ENCODE assay signal across 31 mouse cellular contexts in the genomic region with DNA sequence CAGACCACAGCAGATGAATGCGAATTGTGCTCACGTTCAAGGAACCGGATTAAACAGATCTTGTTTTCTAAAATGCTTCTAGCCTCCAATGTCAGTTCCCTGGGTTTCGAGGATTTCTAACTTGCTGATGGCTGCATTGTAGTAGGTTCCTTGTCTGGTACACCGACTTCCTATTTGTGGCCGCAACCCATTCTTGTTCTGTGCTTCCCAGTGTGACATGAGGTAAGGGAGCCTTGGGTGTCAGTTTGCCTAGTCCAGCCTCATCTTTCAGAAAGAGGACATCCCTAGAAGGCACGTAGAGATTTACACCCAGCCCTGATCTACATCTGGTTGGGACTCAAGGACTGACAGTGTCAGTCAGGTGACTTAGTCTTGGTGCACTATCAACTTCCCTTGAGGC. TPM values are rescaled to one million over a fixed set of nuclear protein-coding genes. Genes with fewer than 3 reads are reported as not detected.
DNase-seq lines count a peak whose midpoint lies in the region; ATAC-seq and TF ChIP-seq lines count a peak whose summit lies in the region.
"Had no signal": no experiment of that assay in that cellular context is flagged by ENCODE, and none has a peak within 500 bp of the region (broad histone marks: within the 10 kb centered on the region; RNA-seq: fewer than 3 reads in every experiment).

No protein-coding gene starts in this region.

- TF ChIP-seq POLR2A in liver, adult 2 months (IDR thresholded peaks at IDR 0.05; ENCODE audit: extremely low read depth, insufficient read depth, low read length) = no peak
- TF ChIP-seq POLR2A in bone marrow macrophage, adult 2 months (IDR thresholded peaks at IDR 0.05; ENCODE audit: borderline replicate concordance, low read depth, low read length) = no peak

- peaks cover 19% of the 10 kb centered on the region for H3K36me3 ChIP-seq in liver, adult 2 months (ENCODE audit: control insufficient read depth, insufficient read depth, low read length)
- H3K36me3 ChIP-seq in liver, embryonic 11.5 days (ENCODE audit: control insufficient read depth, insufficient read depth, low read length) = peaks cover 39% of the 10 kb centered on the region
- H3K36me3 ChIP-seq in forebrain, embryonic 11.5 days (ENCODE audit: control insufficient read depth, insufficient read depth, low read length) = peaks cover 20% of the 10 kb centered on the region; the same call in 1 of the 2 replicates

- no peak overlapping the region for H3K27ac ChIP-seq in liver, adult 2 months (replicated peaks; ENCODE audit: insufficient read depth, low read depth, low read length)
- no peak overlapping the region for H3K27ac ChIP-seq in liver, embryonic 11.5 days (ENCODE audit: low read depth, low read length)
- H3K27ac ChIP-seq in bone marrow macrophage, adult 2 months (ENCODE audit: insufficient read depth, low read depth, low read length) = 0 out of 2 replicates have a peak overlapping the region, but pooled peaks have one; percentile 20
- no peak overlapping the region for H3K27ac ChIP-seq in forebrain, embryonic 11.5 days (ENCODE audit: low read depth, low read length)
- H3K27ac ChIP-seq: embryonic facial prominence, embryonic 10.5 days; embryonic facial prominence, embryonic 13.5 days; forebrain, embryonic 10.5 days; heart, embryonic 15.5 days; hindbrain, embryonic 14.5 days; hindbrain, postnatal 0 days had no signal

- no peak for TF ChIP-seq CTCF in liver, adult 2 months (IDR thresholded peaks at IDR 0.05; ENCODE audit: low read depth, low read length)
- TF ChIP-seq CTCF in bone marrow macrophage, adult 2 months (IDR thresholded peaks at IDR 0.05; ENCODE audit: low read depth, low read length) = no peak

- H3K27me3 ChIP-seq in liver, adult 2 months (ENCODE audit: control insufficient read depth, insufficient read depth, low read length) = no peaks in the 10 kb centered on the region
- H3K27me3 ChIP-seq in liver, embryonic 11.5 days (replicated peaks; ENCODE audit: control insufficient read depth, insufficient read depth, low read length) = no peaks in the 10 kb centered on the region
- H3K27me3 ChIP-seq in forebrain, embryonic 11.5 days (ENCODE audit: control insufficient read depth, insufficient read depth, low read length) = no peaks in the 10 kb centered on the region
- H3K27me3 ChIP-seq: CH12.LX; embryonic facial prominence, embryonic 13.5 days; heart, embryonic 12.5 days; heart, embryonic 15.5 days; Patski had no signal

- no peak overlapping the region for H3K4me2 ChIP-seq in liver, embryonic 11.5 days
- no peak overlapping the region for H3K4me2 ChIP-seq in forebrain, embryonic 11.5 days (ENCODE audit: low read depth, low read length, severe bottlenecking)
- H3K4me2 ChIP-seq: embryonic facial prominence, embryonic 13.5 days; heart, embryonic 12.5 days; heart, embryonic 15.5 days; hindbrain, embryonic 14.5 days had no signal

- no peaks in the 10 kb centered on the region for H3K79me2 ChIP-seq in liver, adult 2 months (ENCODE audit: control insufficient read depth, insufficient read depth, low read length)

- DNase-seq in liver, adult 2 months (ENCODE audit: extremely low read depth, low read depth, low spot score) = peak; percentile 14
- no peak for DNase-seq in liver, embryonic 11.5 days (ENCODE audit: low spot score)
- no peak for DNase-seq in forebrain, embryonic 11.5 days (ENCODE audit: low spot score)
- DNase-seq: adrenal gland, postnatal 10 days; adrenal gland, postnatal 36 days; B cell, adult 2 months; cerebellum, adult 11 months; cerebellum, adult 2 months; cerebellum, adult 9-11 months; cerebellum, postnatal 25 days; embryo, embryonic 11 days; gastrocnemius, postnatal 10 days; gastrocnemius, postnatal 36 days; heart, postnatal 14 days; heart, postnatal 4 days had no signal

- H3K4me3 ChIP-seq in liver, adult 2 months (ENCODE audit: insufficient read depth, low read depth, low read length) = no peak overlapping the region
- no peak overlapping the region for H3K4me3 ChIP-seq in liver, embryonic 11.5 days (ENCODE audit: low read depth, low read length)
- H3K4me3 ChIP-seq in bone marrow macrophage, adult 2 months (ENCODE audit: insufficient read depth, low read length) = no peak overlapping the region
- no peak overlapping the region for H3K4me3 ChIP-seq in forebrain, embryonic 11.5 days (ENCODE audit: low read depth, low read length)
- H3K4me3 ChIP-seq: embryonic facial prominence, embryonic 10.5 days; embryonic facial prominence, embryonic 13.5 days; forebrain, embryonic 10.5 days; heart, embryonic 12.5 days; heart, embryonic 15.5 days had no signal

- H3K9me3 ChIP-seq in liver, embryonic 11.5 days (ENCODE audit: control insufficient read depth, low read length) = no peaks in the 10 kb centered on the region
- H3K9me3 ChIP-seq in forebrain, embryonic 11.5 days (ENCODE audit: control insufficient read depth, low read length) = no peaks in the 10 kb centered on the region
- H3K9me3 ChIP-seq: embryonic facial prominence, embryonic 10.5 days; embryonic facial prominence, embryonic 13.5 days; forebrain, embryonic 10.5 days; G1E; heart, embryonic 12.5 days; heart, embryonic 15.5 days had no signal

- WGBS in liver, adult 2 months = 91% methylated on average over 7 of the region's 7 CpGs
- WGBS in liver, embryonic 11.5 days = 74% methylated on average over 7 of the region's 7 CpGs
- WGBS in forebrain, embryonic 11.5 days = 93% methylated on average over 7 of the region's 7 CpGs

- H3K9ac ChIP-seq in liver, adult 2 months (ENCODE audit: low read depth, low read length) = no peak overlapping the region
- no peak overlapping the region for H3K9ac ChIP-seq in liver, embryonic 11.5 days (ENCODE audit: low read depth, low read length)
- no peak overlapping the region for H3K9ac ChIP-seq in forebrain, embryonic 11.5 days (ENCODE audit: low read length)
- H3K9ac ChIP-seq: embryonic facial prominence, embryonic 13.5 days; heart, embryonic 12.5 days; heart, embryonic 15.5 days; hindbrain, embryonic 14.5 days had no signal

- H3K4me1 ChIP-seq in liver, adult 2 months (ENCODE audit: control insufficient read depth, insufficient read depth, low read length) = no peaks in the 10 kb centered on the region
- peaks cover 6% of the 10 kb centered on the region; the same call in 1 of the 2 replicates for H3K4me1 ChIP-seq in liver, embryonic 11.5 days (replicated peaks; ENCODE audit: control insufficient read depth, insufficient read depth, low read length)
- peaks cover 28% of the 10 kb centered on the region for H3K4me1 ChIP-seq in bone marrow macrophage, adult 2 months (ENCODE audit: control insufficient read depth, insufficient read depth, low read length)
- H3K4me1 ChIP-seq in forebrain, embryonic 11.5 days (replicated peaks; ENCODE audit: control insufficient read depth, insufficient read depth, low read length) = no peaks in the 10 kb centered on the region
- H3K4me1 ChIP-seq: forebrain, embryonic 10.5 days; heart, embryonic 12.5 days; heart, embryonic 15.5 days had no signal

- ATAC-seq in liver, embryonic 11.5 days (replicated peaks; ENCODE audit: low FRiP score) = no peak
- ATAC-seq in granulocyte monocyte progenitor cell, adult 5-6 weeks (replicated peaks; ENCODE audit: poor library complexity, severe bottlenecking) = peak; percentile 64
- peak; percentile 54 for ATAC-seq in megakaryocyte progenitor cell, adult 5-6 weeks (replicated peaks; ENCODE audit: poor library complexity)
- no peak for ATAC-seq in erythroblast, adult 5-6 weeks (replicated peaks; ENCODE audit: low FRiP score, poor library complexity, severe bottlenecking)
- no peak for ATAC-seq in forebrain, embryonic 11.5 days (replicated peaks; ENCODE audit: low FRiP score)
- ATAC-seq: forebrain, embryonic 16.5 days; hindbrain, postnatal 0 days; inflammation-experienced regulatory T-cells, adult 6 months; Patski had no signal

RNA-seq across cellular contexts. Expression of gene Prkab1, which starts 12.6 kb away (rescaled TPM):
- total RNA-seq in liver, adult 2 months (2014; rRNA removed) = 13.6 and 20.2 TPM in 2 replicates
- 36.9 and 48.5 TPM in 2 replicates for polyA plus RNA-seq in liver, adult 2 months (2012; rRNA removed)
- polyA plus RNA-seq in liver, embryonic 11.5 days (2014; fragmentation: Nextera tagmentation; extraction: Ambion mirVana) = 109 and 111 TPM in 2 replicates
- polyA plus RNA-seq in bone marrow macrophage, adult 2 months (2012; ENCODE audit: insufficient read depth, insufficient read length, missing spikeins) = 26.7 and 30.9 TPM in 2 replicates
- total RNA-seq in granulocyte monocyte progenitor cell, adult 5-6 weeks (2014; fragmentation: Nextera tagmentation) = 47.5 and 48.3 TPM in 2 replicates
- total RNA-seq in granulocyte monocyte progenitor cell, adult 5-6 weeks (2017) = 17.2 and 20.8 TPM in 2 replicates
- total RNA-seq in megakaryocyte progenitor cell, adult 5-6 weeks (2015) = 34.9 and 38.1 TPM in 2 replicates
- total RNA-seq in megakaryocyte progenitor cell, adult 5-6 weeks (2017) = 25.1 and 25.9 TPM in 2 replicates
- 71.5 and 102 TPM in 2 replicates for total RNA-seq in erythroblast, adult 5-6 weeks (2015; ENCODE audit: low replicate concordance)
- total RNA-seq in erythroblast, adult 5-6 weeks (2017; ENCODE audit: low replicate concordance) = 50.3 and 72.4 TPM in 2 replicates
- polyA plus RNA-seq in forebrain, embryonic 11.5 days (2014; fragmentation: Nextera tagmentation; extraction: Ambion mirVana) = 61.0 and 63.6 TPM in 2 replicates

Comparison
In these comparisons a context has a peak if more than half of its experiments do, and no peak if none do; other contexts are left out.
1. ATAC-seq: peak in granulocyte monocyte progenitor cell, adult 5-6 weeks (single experiment) and megakaryocyte progenitor cell, adult 5-6 weeks (single experiment); none in liver, embryonic 11.5 days (single experiment), erythroblast, adult 5-6 weeks (single experiment) and forebrain, embryonic 11.5 days (single experiment).